Mouse (Mus musculus) brain, embryonic 14.5 days (tissue): Measurements from ENCODE around the gene Dnaaf1.

Source experiments
- CTCF ChIP-seq: fragments of 200-500 bp; IDR thresholded peaks from 2 replicates; pipeline ENCODE4 v1.5.1; 2012; ENCODE audit warnings: inconsistent platforms, mild to moderate bottlenecking, moderate library complexity, borderline replicate concordance; ENCODE audit not compliant: insufficient read depth, insufficient read length; ENCODE audit errors: extremely low read depth
- POLR2A ChIP-seq: fragments of 200-500 bp; IDR thresholded peaks from 2 replicates; pipeline ENCODE4 v1.6.1; 2012; ENCODE audit warnings: mild to moderate bottlenecking, inconsistent platforms, borderline replicate concordance; ENCODE audit not compliant: poor library complexity, insufficient read depth, insufficient read length, severe bottlenecking; ENCODE audit errors: extremely low read depth

DNA sequence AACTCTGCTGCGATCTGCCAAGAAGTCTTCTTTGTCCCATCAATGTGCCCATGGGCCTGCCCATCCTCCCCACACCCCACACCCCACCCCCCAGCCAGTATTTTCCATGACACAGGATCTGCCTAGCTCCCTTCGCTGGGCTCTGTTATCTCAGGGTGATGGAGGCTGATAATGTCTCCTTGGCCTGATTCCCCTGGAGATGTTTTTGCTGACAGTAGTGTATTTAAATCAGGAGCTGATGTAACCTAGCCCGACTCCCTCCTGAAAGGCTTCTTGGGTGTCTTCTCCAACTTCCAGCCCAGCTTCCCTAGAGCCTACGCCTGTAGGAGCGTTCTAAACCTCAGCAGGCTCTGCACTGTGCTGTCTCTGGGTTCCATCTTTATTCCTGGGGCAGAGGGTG lies 43.9 kb downstream of the Dnaaf1 start:
- TF ChIP-seq POLR2A: no peak
- no peak for TF ChIP-seq CTCF
